Mouse (Mus musculus): ENCODE measurements around the gene Tmem44.

Gene Tmem44

DNA sequence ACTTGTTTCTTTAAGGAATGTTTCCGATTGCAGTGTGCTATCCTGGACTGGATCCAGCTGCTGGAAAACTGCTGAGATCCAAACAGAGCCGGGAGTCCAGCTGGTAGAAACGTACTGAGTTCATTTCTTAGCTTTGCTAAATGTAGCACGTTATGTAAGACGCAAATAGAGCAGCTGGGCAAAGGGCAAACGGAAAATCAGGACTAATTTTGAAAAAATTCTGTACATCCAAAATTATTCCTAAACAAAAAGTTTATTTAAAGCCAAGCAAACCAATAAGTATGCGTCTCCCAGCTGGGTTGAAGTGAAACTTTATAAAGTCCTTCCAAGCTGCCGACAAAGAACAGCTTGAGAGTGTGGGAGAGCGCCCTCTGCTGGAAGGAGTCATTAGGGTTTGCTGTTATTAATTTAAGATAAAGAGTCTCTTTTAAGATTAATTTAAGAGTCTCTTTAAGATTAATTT is 30.2 kb downstream of the Tmem44 start:
- no peak for DNase-seq (ENCODE audit: extremely low spot score, low read depth, low spot score)

DNA sequence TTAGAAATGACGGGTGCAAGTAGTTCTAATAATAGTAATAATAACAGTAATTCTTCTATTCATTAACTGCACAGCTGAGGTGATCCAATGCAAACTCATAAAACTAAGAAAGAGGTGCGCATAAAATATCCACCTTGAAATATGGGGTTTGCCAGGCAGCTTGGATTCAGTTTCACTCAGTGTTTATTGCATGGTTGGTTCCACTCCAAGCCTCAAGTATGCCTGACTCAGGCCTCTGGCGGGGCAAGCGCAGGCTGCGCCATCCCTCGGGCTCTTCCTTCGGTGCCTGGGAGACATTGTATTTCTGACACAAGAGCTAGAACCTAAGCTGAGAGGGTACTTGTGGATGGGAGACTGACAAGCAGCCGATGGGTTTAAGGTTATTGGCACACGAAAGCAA is 32.0 kb downstream of the Tmem44 start:
- DNase-seq (ENCODE audit: extremely low spot score, low read depth, low spot score), result no peak

DNA sequence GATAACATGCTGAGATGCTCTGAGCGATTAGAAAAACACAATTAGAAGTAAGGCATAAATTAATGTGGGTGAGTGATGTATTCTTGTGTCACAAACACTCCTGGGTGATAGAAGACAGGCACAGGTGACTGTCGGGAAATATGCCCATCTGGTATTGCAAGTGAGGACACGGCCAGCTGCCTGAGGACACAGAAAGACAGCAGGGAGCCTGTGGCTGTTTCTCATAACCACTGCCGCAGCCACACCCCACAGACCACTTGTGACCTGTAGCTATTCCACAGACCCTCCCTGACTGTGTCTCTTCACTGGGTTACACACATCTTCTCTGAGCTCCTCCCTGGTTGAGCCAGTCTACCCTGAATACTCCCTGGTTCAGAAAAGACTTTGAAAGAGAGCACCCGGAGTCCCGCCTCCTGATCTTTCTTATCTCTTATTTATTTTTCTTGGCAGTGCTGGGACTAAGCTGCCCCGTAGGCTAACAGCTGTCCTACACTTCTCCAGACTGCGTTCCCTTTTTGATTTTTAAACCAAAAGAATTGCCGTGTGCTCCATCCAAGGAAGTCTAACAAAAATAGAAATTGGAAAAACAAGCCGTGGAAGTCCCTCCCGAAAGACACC is 32.9 kb downstream of the Tmem44 start:
- DNase-seq (ENCODE audit: extremely low spot score, low read depth, low spot score), result no peak

DNA sequence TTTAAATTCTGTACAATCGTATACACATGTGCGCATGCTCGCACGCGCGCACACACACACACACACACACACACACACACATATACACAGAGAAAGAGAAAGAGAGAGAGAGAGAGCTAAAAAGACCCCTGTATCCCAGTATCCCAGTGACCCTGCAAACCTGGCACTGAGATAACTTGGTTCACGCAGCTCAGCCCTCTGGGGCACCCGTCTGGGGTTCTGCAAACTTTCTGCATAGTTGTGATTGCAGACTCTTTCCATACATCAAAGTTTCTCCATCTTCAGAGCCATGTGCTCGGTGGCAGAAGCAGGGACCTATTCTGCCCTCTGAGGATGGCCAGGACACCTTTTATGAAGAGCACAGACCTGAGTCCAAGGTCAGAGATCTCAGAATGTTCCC is 33.6 kb downstream of the Tmem44 start:
- DNase-seq (ENCODE audit: extremely low spot score, low read depth, low spot score), result no peak

DNA sequence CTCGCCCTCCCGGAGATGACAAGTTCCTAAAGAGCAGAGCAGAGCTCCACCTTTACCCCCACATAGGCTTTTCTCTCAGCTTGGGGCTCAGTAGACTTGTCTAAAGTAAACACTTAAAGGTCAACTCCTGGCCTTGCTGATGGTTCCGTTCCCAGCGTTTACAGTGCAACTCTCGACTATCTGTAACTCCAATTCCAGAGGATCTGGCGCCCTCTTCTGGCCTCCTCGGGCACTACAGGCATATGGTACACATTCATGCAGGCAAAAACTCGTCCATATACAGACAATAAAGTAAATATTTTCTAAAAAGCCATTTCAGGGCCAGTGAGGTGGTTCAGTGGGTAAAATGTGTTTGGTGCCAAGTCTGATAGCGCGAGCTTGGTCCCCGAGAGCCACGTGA is 35.2 kb downstream of the Tmem44 start:
- DNase-seq (ENCODE audit: extremely low spot score, low read depth, low spot score), result no peak

DNA sequence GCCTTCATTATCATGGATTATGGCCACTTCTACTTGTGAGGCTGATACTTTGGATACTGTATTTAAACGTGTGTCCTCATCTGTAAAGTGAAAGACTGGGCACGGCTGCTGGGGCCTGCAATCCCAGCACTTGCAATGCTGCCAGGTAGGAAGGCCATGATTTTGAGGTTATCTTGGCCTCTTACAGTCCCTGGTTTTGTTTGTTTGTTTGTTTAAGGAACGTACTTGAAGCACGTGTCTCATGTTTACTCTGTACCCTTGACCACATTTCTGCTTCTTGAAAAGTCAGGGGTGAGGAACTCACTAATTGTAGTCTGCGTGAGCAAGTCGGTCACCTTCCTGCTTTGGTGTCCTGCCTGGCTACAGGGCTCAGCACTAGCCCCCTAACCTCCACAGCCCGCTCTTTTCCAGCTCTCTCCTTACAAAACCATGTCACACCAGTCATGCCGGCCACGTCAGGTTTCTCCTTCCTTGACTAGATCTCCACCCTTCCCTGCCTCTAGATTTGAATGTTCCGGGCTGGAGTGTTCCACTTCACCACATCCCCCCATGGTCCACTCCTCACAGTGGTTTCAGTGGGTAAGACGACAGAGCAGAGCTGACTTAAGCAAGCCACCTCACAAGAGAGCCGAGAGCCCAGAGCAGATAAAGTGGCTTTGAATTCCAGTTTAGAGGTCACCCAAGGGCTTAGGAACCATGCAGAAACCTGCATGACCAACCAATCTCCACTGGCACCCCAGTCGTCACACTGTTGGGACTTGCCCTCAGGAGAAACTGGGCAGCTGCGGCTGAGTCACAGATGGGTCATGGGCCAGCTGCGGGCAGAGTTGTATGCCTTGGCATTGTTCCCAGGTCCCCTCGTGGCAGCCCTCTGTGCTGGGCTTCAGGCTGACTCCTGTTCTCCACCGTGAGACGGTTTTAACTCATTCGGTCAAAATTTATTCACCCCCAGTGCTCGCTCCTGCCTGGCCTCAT is 37.3 kb downstream of the Tmem44 start:
- DNase-seq (ENCODE audit: extremely low spot score, low read depth, low spot score), result no peak

DNA sequence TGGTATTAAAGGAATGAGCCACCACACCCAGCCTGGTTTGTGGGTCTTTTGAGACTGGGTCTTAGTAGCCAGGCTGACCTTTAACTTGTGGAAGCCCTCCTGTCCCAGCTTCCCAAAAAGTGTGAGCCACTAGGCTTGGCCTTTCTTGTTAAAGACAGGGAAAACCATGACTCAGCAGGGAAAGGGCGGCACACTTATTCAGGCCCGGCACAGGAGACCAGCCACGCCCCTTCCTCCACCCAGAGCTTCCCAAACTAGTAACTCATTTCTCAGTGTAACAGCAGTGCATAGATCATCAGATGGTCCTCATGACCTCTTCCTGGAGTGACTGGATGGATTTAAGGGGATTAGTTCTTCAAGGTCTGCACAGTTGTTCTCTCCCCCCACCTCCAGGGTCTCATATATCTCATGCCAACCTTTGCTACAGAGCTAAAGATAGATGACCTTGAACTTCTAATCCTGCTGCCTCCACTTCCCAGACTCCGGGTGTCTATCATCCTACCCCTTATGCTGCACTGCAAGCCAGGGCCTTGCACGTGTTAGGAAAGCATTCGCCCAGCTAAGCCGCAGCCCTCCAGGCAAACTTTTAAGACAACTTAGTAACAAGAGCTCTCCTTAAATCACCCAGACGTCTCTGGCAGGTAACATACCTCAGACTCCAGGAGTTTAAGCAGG is 38.1 kb downstream of the Tmem44 start:
- no peak for DNase-seq (ENCODE audit: extremely low spot score, low read depth, low spot score)

DNA sequence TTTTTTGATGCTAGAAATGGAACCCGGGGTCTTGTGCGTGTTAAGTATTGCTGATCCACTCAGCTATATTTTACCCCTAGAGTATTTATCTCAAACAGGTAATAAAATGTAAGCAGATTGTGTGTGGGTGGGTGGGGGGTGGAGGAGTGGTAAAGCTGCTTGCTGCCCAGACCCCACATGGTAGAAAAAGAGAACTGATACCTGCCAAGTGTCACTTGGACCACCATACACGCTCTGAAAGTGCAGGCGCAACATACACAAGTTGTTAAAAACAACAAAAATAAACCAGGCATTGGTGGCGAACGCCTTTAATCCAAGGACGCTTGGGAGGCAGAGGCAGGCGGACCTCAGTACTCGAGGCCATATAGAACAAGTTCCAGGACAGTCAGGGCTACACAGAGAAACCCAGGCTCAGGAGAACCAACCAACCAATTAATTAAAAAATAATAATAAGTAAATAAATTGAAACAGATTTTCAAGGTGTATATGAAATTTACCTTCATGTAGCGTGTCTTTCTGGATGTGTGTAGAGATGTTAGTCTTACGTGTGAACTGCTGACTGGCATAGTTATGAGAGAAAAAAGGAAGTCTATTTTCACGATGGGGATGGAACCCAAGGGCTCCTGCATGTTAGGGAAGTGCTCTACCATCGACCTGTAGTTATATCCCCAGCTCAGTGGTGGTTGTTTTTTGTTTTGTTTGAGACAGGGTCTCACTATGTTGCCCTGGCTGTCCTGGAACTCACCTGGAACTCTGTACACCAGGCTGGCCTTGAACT is 38.9 kb downstream of the Tmem44 start:
- DNase-seq (ENCODE audit: extremely low spot score, low read depth, low spot score), result no peak

DNA sequence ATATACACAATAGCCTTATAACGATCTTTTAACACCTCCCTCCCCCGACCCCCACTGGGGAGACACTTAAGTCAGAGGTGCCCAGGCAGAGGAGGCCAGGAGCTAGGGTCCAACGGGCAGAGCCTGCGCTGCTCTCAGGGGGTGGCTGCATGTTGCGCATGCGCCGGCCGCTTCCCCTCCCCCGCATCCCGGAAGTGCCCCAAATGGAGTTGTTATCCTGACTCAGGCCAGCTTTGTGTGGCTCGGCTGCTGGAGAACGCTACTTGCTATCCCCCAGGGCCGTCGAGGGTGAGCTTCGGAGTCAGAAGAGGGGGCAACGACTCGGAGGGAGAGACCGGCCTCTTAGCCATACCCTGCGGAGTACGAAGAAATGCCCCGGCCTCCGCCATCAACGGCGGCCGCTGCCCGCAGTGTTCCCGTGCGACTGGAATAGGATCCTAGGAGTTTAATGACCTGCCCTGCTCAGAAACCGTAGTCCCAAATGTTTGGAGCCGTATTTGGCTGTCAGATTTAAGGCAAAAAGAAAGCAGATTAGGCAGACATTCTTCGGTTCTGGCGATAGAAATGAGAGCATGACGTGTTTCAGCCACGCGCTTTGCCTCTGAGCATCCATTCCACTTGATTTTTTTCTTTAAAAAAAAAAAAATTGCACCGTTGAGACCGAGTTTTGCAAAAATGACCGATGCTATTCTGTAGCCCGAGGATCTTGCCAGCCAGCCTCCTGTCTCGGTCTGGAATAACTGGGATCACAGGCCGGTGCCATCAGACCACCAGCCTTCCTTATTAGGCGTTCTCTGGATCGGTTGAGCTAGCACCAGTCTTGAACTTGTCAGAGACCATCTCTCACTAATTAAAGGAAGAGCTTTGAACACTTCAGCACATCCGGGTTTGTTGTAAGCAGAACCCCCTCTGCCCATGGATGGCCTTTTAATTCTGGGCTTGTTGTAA is 39.9 kb downstream of the Tmem44 start:
- DNase-seq (ENCODE audit: extremely low spot score, low read depth, low spot score), result peak; percentile 71

DNA sequence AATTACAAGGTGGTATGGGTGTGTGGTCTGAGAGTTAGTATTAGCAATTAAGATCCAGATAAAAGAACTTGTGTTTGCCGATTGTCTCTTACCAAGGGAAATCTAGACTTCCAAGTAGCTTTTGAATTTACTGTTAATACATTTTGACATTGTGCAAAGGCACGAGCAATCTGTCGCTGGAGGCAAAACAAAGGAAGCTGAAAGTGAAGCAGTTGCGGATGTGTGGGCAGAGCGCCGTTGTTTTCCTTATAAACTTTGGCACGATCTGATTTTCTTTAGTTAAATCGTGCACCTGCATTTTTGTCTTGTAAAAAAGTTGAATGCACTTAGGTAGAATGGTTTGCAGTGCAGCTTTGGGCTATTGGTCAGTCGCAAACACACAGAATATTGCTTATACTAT is 40.6 kb downstream of the Tmem44 start:
- DNase-seq (ENCODE audit: extremely low spot score, low read depth, low spot score), result no peak

DNA sequence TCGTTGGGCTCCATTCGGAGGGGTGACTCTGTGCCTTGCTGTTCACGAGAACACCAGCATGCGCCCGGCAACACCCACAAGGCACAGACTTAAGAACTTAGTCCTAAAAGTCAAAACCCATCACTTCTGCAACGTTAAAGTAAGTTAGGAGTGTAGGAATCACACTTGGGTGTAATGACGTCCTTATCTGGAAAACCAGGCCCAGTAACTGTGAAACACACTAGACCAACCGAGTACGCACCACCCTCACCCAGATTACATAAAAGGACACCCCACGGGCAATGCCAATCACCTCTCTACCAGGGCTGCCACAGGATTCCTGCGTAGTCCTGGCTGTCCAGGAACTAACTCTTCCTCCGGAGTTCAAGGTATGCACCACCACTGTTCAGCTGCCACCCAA is 41.3 kb downstream of the Tmem44 start:
- no peak for DNase-seq (ENCODE audit: extremely low spot score, low read depth, low spot score)

DNA sequence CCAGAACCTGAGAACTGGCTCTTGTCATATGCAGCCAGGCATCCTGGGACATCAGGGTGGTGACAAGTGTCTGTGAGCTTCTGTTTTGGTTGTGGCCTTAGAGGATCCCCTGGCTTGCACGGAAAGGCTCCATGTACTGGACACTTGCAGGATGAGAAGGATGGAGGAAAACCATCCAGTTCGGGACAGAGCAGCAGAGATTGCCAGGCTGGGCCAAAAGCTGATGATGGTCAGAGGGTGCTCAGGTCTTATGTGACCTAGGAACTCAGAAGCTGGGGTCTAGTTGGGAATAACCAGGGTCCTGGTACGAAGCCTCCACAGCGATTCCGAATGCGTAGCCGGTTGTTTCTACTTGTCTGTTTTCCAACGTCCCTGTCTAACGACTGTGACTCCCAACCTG is 41.9 kb downstream of the Tmem44 start:
- no peak for DNase-seq (ENCODE audit: extremely low spot score, low read depth, low spot score)

DNA sequence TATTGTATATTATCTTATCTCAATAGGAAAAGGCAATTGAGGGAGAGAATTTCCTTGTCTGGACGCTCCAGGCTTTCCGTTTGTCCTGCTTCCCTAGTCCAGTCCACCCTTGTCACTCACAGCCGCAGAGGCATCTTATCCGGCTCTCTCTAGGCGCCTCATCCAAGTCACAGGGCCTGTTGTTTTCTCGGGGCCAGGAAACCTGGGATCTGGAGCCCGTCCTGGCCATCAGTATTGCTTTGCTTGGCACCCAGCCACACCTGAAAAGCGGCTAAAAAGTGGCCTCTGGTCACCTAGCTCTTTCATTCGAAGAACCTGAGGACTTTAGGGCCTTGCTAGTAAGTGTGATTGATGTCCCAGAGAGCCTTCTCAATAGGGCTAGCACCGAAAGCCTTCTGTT is 43.5 kb downstream of the Tmem44 start:
- DNase-seq (ENCODE audit: extremely low spot score, low read depth, low spot score), result no peak

DNA sequence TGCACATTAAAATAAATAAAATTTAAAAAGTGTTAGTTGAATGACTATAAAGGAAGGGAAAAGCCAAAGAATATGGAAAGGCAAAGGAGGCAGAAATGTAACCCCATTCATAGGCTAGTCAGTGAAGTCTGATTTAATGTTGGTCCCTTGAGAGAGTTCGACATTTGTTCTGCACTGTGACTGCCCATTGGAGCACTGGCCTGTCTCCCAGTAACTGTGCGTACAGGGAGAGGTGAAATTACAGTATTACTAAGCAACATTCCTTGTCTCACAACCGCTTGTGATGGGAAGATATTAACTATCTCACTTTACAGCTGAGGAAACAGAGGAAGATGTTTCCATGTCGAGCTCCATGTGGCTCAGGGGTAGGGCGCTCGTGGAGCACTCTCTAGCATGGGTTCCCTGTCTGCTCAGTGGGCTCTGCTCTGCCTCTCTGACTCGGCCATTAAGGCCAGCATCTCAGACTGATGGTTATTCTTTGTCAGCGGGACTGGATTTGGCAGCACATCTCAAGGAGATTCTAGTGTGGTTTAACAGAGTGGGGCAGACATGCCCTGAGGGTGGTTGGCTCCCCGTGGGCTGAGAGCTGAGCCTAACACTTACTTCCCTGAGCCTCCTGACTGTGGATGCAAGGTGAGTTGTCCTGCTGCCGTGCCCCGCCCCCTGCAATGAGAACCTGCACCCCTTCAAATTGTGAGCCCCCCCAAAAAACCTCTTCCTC is 45.2 kb downstream of the Tmem44 start:
- DNase-seq (ENCODE audit: extremely low spot score, low read depth, low spot score), result no peak

DNA sequence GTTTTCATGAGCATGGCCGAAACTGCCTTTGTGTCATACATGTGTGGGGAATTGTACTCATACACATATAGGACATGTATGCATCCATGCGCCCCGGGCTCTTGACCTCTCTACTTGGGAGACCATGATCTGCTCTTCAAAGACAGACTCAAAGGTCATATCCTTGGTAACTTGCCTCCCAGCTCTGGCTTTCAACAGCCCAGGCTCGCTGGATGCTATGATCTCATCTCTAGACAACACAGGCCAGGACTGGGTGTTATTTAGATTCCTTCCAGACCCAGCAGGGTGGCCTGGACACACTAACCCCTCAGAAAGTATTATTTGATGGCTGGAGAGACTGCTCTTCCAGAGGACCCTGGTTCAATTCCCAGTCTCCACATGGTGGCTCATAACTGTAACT is 45.8 kb downstream of the Tmem44 start:
- DNase-seq (ENCODE audit: extremely low spot score, low read depth, low spot score), result no peak

DNA sequence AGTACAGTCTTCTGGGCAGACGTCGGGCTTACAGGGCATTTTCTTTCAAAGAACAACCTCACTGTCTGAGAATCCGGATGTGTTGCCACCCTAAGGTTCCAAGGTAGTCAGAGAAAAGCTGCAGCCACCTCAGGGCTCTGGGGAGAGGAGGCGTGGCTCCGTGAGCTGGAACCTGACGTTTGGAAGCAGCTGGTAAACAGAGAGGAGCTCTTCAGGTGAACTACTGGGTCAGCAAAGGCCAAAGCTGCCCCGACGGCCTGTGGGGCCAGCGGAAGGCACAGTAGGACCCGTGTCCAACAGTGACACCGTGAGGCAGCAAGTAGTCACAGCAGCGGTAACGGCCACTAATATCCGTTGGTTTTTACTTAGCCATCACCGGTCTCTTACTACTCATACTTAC is 46.7 kb downstream of the Tmem44 start:
- no peak for DNase-seq (ENCODE audit: extremely low spot score, low read depth, low spot score)

DNA sequence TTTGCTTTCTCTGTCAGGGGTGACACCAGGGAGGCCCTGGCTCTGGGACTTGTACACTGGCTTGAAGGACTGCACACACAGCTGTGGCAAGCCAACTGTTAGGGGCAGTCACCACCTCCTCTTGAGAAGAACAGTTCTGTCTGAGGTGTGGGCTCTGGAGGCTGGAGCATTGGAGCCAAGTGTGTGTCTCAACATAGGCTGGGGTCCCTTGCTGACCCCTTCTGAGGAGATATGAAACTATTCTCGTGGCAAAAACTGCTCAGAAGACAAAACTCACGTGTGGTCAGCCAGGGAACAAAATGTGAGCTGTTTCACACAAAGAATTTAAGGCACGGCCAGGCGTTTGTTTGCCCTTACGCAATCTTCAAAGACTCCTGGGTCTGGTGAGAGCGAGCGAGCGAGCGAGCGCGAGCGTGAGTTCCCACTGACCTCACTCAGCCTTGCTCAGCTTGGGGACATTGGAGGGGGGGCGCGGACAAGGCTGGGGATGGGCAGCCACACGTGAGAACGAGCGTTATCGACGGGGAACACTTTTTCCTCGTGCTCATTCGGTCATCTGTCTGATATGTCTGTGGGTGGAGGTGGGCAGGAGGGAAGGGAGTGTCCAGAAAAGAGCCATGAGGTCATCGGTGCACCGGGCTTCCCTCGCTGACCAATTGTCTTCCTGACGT is 48.3 kb downstream of the Tmem44 start:
- DNase-seq (ENCODE audit: extremely low spot score, low read depth, low spot score), result no peak

DNA sequence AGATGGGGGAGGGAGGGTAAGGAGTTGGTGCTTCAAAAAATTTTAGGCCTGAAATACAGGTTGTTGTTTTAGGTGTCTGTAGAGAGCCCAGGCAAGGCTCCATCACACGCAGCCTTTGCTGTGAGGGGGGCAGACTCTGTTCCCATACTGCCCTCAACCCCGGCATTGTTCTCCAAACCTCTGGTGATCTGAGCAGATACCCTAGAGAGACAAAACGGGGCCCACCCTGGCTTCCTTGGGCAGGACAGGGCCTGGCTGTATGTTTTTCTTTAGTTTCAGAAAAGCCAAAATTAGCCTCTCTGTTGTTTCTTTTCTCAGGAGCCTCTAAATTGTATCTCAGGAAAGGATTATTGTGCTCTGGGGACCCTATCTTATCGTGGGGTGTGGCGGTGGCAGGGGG is 49.0 kb downstream of the Tmem44 start:
- DNase-seq (ENCODE audit: extremely low spot score, low read depth, low spot score), result no peak

DNA sequence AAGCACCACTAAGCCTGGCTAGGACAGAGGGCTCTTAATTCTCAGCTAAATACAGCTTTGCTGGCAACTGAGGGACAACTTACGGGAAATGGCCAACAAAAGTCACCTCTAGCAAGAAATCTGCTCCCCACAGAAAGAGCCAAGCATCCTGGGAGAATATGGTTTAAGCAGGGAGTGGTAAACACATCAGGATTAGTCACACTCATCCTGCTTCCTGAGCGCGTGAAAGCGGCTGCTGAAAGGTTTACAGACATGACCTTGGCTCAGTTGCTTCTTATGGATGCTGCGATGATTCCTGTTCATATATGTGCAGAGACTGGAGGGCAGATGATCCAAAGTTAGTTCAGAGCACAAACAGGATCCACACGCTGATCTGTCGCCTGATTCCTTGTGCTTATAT is 50.4 kb downstream of the Tmem44 start:
- DNase-seq (ENCODE audit: extremely low spot score, low read depth, low spot score), result no peak
